Mouse (Mus musculus) heart, postnatal 0 days (tissue): ENCODE measurements at regions not wholly inside any gene's neighbourhood (a gene's known extent, or its start where the extent isn't known, plus 50 kb on each side); places are given as distances from the start of the nearest gene placed in this dataset.

Experiments used
- CTCF ChIP-seq: IDR thresholded peaks from 2 replicates; pipeline ENCODE4 v1.5.1; 2016; ENCODE audit warnings: antibody characterized with exemption, control low read depth, low read depth
- EP300 ChIP-seq: IDR thresholded peaks from 2 replicates; pipeline ENCODE4 v1.6.1; 2016; ENCODE audit warnings: antibody characterized with exemption, low read depth

DNA sequence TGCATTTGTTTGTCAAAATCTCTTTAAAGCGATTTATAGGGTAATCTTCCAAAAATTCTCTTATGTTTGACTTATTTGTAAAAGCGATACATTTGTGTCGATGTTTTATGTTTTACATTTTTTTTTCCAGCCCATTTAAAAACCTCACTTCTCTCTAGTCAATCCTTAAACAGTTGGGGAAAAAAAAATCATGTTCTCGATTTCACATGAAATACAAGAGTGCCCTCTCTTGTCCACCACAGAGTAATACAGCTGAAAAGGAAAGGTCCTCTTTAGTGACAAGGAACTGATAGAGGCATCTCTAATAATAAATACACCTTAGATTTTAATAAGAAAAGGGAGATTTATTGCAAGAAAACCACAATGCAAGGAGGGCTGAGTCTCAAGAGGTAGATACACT is 251.8 kb downstream of the Adamts20 start:
- TF ChIP-seq EP300 (no peak), CTCF (peak; percentile 78)
